Mouse (Mus musculus) lung, embryonic 16.5 days (tissue): ENCODE results near the gene Ndufc2. TPM values are rescaled to one million over a fixed set of nuclear protein-coding genes. Genes with fewer than 3 reads are reported as not detected.

Experiments
- ATAC-seq: fragments of 200-750 bp; cut with Nextera tagmentation; 2 replicates; pipeline ENCODE4 v1.8.0; 2017; ENCODE audit warnings: low read depth, mild to moderate bottlenecking, moderate library complexity
- H3K27ac ChIP-seq: fragments of 300-500 bp; sonication (generic); 2 replicates; pipeline ENCODE4 v1.5.1; 2014; ENCODE audit warnings: mild to moderate bottlenecking, control low read depth, low read length
- H3K27me3 ChIP-seq: fragments of 300-500 bp; sonication (generic); 2 replicates; pipeline ENCODE4 v1.6.1; 2014; ENCODE audit warnings: low read depth, low read length, mixed read lengths; ENCODE audit not compliant: control insufficient read depth, insufficient read depth
- H3K36me3 ChIP-seq: fragments of 300-500 bp; sonication (generic); 2 replicates; pipeline ENCODE4 v1.6.1; 2014; ENCODE audit warnings: low read length; ENCODE audit not compliant: control insufficient read depth, insufficient read depth
- H3K4me1 ChIP-seq: fragments of 300-500 bp; sonication (generic); replicated peaks from 2 replicates; pipeline ENCODE4 v1.6.1; 2014; ENCODE audit warnings: low read length, mixed read lengths; ENCODE audit not compliant: control insufficient read depth, insufficient read depth
- H3K4me2 ChIP-seq: fragments of 300-500 bp; sonication (generic); 2 replicates; pipeline ENCODE4 v1.6.1; 2014; ENCODE audit warnings: low read depth, low read length, control low read depth
- H3K4me3 ChIP-seq: fragments of 300-500 bp; sonication (generic); 2 replicates; pipeline ENCODE4 v1.5.1; 2014; ENCODE audit warnings: mild to moderate bottlenecking, low read length, control low read depth
- H3K9ac ChIP-seq: fragments of 300-500 bp; sonication (generic); 2 replicates; pipeline ENCODE4 v1.6.1; 2014; ENCODE audit warnings: low read length, control low read depth
- H3K9me3 ChIP-seq: fragments of 300-500 bp; sonication (generic); 2 replicates; pipeline ENCODE4 v1.6.1; 2016; ENCODE audit warnings: low read length; ENCODE audit not compliant: control insufficient read depth
- WGBS: fragments of 180-500 bp; shearing (Covaris S2); extraction: QIAGEN DNeasy Blood & Tissue Kit; methylation state at CpG from one replicate; pipeline ENCODE4 v1.1.7; 2014; 5-methylcytosine and 5-hydroxymethylcytosine counted together
- polyA plus RNA-seq: library from polyadenylated mRNA; unstranded; fragments of >200 nt; fragmentation: Nextera tagmentation; extraction: Ambion mirVana; gene quantifications from 2 replicates; pipeline ENCODE4 v1.2.1, GENCODE M21; 2015

Ndufc2 gene
- polyA plus RNA-seq: 350 and 370 TPM in 2 replicates

DNA sequence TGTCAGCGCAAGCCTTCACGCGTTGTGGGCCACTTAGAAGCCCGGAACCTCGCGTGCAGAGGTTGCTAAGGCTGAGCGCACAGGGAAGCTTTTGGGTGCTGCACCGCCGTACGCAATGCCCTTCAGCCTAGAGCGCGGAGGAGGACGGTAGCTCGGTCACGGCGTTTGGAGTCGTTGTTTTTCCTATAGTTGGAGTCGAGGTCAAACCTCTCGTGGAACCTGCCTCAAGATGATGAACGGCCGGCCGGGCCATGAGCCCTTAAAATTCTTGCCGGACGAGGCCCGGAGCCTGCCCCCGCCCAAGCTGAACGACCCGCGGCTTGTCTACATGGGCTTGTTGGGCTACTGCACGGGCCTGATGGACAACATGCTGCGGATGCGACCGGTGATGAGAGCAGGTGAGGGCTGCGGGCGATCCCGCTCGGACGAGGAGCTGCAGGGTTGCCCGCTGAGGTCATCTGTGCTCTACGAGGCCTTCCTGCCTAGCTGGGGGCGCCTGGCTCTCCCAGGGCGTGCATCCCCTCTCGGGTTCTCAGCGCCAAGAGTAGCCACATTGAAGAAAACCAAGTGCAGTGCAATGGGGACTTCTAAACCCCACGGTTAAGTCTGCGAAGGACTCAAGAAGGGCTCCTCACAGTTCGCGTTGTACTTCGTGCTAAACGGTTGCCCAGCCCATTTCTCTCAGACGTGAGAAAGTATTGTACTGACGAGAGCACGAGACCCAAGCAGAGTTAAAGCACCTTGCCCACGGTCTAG is at the start of gene Ndufc2:
Ndufc2 (plus strand) TSS at position 44 of the 756 bp plus-strand sequence.
- H3K9me3 ChIP-seq: no peaks in the 10 kb centered on the region
- H3K36me3 ChIP-seq: no peaks in the 10 kb centered on the region
- H3K9ac ChIP-seq: peak within 1 kb of the TSS; percentile 95
- peak within 1 kb of the TSS; percentile 73 for H3K4me3 ChIP-seq
- ATAC-seq: peak; percentile 94
- under 1% methylated on average over 54 of the region's 54 CpGs for WGBS
- H3K4me2 ChIP-seq: peak within 1 kb of the TSS; percentile 75
- peaks cover 11% of the 10 kb centered on the region for H3K4me1 ChIP-seq
- peak within 1 kb of the TSS; percentile 56 for H3K27ac ChIP-seq
- H3K27me3 ChIP-seq: no peaks in the 10 kb centered on the region

DNA sequence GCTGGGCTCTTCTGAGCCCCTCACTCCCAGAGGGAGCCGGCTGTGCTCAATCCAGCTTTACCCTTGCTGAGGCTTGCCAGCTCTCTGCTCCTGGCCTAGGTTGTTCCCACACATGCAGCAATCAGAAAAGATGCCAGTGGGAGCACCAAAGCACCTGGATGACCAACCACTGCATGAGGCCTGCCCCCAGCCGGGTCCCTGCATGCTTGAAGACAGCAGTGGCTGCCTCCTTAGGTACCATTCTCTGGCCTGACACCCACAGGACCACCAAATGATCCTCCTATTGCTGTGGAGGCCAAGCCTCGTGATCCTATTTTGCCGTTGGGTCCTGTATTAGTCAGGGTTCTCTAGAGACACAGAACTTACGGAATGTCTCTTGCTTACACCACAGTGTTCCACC is 48.9 kb upstream of the Ndufc2 start:
- Histone ChIP-seq H3K9me3 (no peaks in the 10 kb centered on the region), H3K4me2 (no peak overlapping the region), H3K4me3 (no peak overlapping the region), H3K27me3 (no peaks in the 10 kb centered on the region), H3K36me3 (no peaks in the 10 kb centered on the region), H3K4me1 (peaks cover 14% of the 10 kb centered on the region), H3K27ac (no peak overlapping the region), H3K9ac (no peak overlapping the region)
- ATAC-seq: no peak
- whole genome bisulfite sequencing: 80% methylated on average over 5 of the region's 5 CpGs

DNA sequence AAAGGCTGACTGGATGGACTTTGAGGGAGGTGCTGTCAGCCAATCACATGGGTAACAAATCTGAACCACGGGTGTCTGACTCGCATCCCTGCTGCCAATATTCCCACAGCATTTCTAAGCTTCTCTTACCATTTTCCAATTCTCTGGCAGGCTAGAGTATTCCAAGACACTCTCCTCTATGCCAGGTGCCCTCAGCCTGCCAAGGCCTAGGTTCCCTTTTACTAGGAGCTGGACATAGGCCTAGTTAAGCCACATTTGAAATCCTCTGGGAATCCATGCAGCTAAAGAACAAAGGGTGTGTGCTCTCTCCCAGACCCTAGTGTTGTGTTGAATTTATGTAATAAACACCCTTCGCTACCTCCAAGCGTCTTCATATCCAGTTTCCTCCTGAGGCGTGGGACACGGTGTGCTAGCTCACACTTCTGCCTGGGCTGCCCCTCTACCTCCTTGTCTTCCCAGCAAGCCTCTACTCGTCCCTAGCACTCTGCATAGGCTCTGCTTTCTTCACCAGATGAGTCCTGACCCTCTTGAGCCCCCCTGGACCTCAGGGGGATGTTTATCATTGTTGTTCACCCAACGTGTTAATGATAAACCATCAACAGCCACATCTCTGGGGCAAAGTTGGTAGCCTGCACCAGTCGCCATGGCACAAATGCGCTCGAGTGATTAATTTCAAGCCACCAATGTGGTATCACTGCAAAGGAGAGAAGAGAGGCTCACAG is 47.9 kb upstream of the Ndufc2 start:
- no peak for ATAC-seq
- H3K4me2 ChIP-seq: no peak overlapping the region
- H3K4me1 ChIP-seq: peaks cover 23% of the 10 kb centered on the region
- H3K27me3 ChIP-seq: no peaks in the 10 kb centered on the region
- no peaks in the 10 kb centered on the region for H3K9me3 ChIP-seq
- no peak overlapping the region for H3K27ac ChIP-seq
- no peak overlapping the region for H3K4me3 ChIP-seq
- H3K9ac ChIP-seq: no peak overlapping the region
- 82% methylated on average over 11 of the region's 11 CpGs for WGBS
- H3K36me3 ChIP-seq: no peaks in the 10 kb centered on the region

DNA sequence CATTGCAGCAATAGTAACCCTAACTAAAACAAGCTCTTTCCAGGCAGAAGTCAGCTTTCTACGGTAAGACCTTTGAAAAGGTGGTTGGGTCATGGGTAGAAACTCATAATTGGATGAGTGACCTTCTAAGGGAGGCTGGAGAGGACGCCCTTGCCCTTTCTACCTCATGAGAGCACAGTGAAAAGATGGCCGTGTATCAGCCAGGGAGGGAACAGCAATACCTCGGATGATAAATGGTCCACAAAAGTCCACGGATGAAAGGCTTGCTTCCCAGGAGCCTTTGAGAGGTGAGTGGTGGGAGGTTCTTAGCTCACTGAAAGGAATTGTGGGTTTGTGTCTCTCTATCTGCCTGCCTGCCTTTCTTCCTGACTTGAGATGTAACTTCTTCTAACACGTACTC is 46.4 kb upstream of the Ndufc2 start:
- Histone ChIP-seq H3K36me3 (no peaks in the 10 kb centered on the region), H3K9ac (no peak overlapping the region), H3K4me1 (peaks cover 24% of the 10 kb centered on the region), H3K4me3 (no peak overlapping the region), H3K9me3 (no peaks in the 10 kb centered on the region), H3K27ac (no peak overlapping the region), H3K27me3 (no peaks in the 10 kb centered on the region), H3K4me2 (no peak overlapping the region)
- WGBS: 82% methylated on average over 6 of the region's 6 CpGs
- no peak for ATAC-seq

DNA sequence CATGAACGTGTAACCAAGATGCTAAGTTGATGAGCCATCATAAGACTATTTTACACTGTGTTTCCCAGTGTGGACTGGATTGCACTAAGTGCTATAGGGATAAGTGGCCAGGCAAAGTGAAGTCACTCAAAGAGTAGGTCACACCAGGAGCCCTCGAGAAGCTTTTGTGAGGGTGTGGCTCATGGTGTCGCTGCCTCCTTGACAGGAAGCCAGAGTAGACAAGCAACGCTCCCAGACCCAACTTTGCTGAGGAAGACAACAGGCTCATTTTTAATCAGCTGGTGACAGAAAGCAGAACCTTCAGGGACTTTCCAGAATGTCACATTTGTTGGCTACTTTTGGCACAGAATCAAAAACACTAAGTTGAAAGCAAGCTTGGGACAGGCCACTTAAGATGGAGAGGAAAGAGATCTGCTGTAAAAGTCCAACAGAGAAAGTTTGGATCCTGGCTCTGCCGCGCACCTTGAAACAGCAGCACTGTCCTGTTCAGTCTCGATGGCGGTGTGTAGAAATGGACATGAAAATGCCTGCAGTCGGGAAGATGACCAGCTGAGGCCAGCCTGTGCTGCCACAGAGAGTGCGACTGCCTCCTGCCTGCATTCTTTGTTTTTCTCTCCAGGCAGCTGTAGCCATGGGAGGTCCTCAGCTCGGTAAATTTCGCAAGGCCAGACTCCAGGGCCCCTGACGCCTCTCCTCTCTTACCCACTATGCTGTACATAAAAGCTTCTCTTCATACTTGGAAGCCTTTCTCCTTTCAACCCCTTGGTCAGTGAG is 44.5 kb upstream of the Ndufc2 start:
- Histone ChIP-seq H3K27me3 (no peaks in the 10 kb centered on the region), H3K9ac (no peak overlapping the region), H3K4me2 (0 out of 2 replicates have a peak overlapping the region, but pooled peaks have one; percentile 8), H3K36me3 (no peaks in the 10 kb centered on the region), H3K4me3 (no peak overlapping the region), H3K27ac (peak overlapping the region; percentile 67), H3K9me3 (no peaks in the 10 kb centered on the region), H3K4me1 (peaks cover 24% of the 10 kb centered on the region)
- 24% methylated on average over 13 of the region's 13 CpGs for WGBS
- peak; percentile 75 for ATAC-seq

DNA sequence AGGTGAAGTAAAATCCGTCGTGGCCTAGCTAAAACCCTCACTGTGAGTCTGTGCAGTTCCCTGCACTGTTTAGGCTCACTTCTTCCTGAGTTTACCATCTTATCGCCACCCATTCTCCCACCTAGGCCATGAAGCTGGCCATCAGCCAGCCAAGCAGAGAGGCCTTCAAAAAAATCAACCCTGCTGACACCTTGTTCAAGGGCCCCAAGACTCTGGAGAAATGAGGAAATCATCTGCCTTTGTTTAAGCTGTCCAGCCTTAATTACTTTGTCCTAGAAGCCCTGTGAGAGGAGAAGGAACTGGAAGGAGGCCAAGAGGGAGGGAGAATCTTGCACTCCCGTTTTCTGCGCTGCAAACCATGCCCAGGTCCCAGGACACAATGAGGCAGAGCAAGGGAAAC is 43.5 kb upstream of the Ndufc2 start:
- Histone ChIP-seq H3K9me3 (no peaks in the 10 kb centered on the region), H3K9ac (no peak overlapping the region), H3K4me1 (peaks cover 24% of the 10 kb centered on the region), H3K4me2 (no peak overlapping the region), H3K27ac (peak overlapping the region; percentile 67), H3K4me3 (no peak overlapping the region), H3K36me3 (no peaks in the 10 kb centered on the region), H3K27me3 (no peaks in the 10 kb centered on the region)
- 46% methylated on average over 5 of the region's 5 CpGs for WGBS
- 0 out of 2 replicates have a peak, but pooled peaks have one; percentile 15 for ATAC-seq

DNA sequence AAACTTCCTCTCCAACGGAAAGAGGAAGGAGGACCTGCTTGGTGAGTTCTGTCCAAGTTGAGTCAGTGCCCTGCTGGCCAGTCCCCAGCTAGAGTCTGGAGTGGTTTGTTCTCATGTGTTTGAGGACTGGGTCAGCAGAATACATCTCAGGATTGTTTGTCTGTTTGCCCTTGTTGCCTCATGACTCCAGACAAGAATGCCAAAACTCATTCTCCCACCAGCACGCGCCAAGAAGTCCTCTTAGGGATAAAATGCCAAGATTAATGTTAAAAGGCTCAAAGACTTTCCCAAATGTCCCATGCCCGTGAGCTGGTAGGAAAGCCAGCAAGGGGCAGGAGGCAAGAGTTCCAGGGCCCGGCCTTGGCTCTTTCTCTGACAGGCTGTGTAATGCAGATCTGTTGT is 42.9 kb upstream of the Ndufc2 start:
- Histone ChIP-seq H3K9ac (no peak overlapping the region), H3K4me3 (no peak overlapping the region), H3K9me3 (no peaks in the 10 kb centered on the region), H3K36me3 (no peaks in the 10 kb centered on the region), H3K4me1 (peaks cover 24% of the 10 kb centered on the region), H3K27ac (peak overlapping the region; percentile 67), H3K4me2 (no peak overlapping the region), H3K27me3 (no peaks in the 10 kb centered on the region)
- WGBS: 40% methylated on average over 5 of the region's 5 CpGs
- ATAC-seq: peak; percentile 67

DNA sequence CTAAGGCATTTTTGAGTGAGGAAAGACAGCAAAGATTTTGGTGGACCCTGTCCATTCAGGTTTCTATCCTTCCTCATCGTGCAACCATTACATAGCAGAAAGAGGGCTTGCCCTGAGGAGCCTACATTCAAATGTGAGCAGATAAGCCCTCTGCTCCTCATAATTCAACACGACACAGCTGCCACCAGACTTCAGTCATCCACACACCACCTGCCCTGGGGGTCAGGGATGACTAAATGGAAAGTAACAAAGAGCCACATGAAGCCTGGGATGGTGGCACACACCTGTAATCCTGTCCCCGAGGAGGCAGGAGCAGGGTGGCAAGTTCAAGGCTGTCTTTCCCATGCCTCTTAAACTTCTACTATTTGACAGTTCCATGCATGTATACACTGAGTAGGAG is 42.0 kb upstream of the Ndufc2 start:
- no peak overlapping the region for H3K9ac ChIP-seq
- peaks cover 24% of the 10 kb centered on the region for H3K4me1 ChIP-seq
- H3K27me3 ChIP-seq: no peaks in the 10 kb centered on the region
- ATAC-seq: no peak
- no peak overlapping the region for H3K4me3 ChIP-seq
- no peak overlapping the region for H3K27ac ChIP-seq
- no peaks in the 10 kb centered on the region for H3K9me3 ChIP-seq
- H3K4me2 ChIP-seq: no peak overlapping the region
- no peaks in the 10 kb centered on the region for H3K36me3 ChIP-seq
- WGBS: 68% methylated on average over 3 of the region's 3 CpGs

DNA sequence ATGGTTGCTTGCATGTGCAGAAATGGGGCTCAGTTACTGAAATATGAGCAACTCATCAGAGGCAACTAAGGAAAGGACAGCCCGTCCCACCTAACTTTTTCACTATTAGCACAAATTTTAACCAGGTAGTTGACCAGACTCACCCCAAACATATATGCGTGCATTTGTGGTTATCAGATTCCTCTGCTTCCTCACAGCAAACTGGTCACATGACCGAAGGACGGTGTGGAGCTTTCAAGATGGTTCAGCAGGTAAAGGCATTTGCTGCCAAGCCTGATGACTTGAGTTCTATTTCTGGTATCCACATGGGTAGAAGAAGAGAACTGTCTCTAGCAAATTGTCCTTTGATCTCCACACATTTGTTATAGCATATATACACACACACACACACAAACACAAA is 41.5 kb upstream of the Ndufc2 start:
- H3K9ac ChIP-seq: no peak overlapping the region
- no peak for ATAC-seq
- no peaks in the 10 kb centered on the region for H3K36me3 ChIP-seq
- H3K4me3 ChIP-seq: no peak overlapping the region
- peaks cover 24% of the 10 kb centered on the region for H3K4me1 ChIP-seq
- no peak overlapping the region for H3K4me2 ChIP-seq
- H3K27ac ChIP-seq: no peak overlapping the region
- WGBS: 83% methylated on average over 4 of the region's 4 CpGs
- H3K9me3 ChIP-seq: no peaks in the 10 kb centered on the region
- no peaks in the 10 kb centered on the region for H3K27me3 ChIP-seq
